Mouse (Mus musculus): Measurements from ENCODE around the gene Ptgs1. TPM values are rescaled to one million over a fixed set of nuclear protein-coding genes. Genes with fewer than 3 reads are reported as not detected.
A peak's percentile ranks its signal among the peaks of the same experiment; 100 is the strongest.

The Ptgs1 gene
- polyA plus RNA-seq, 1 experiment from 2014 or later, result 116 TPM

DNA sequence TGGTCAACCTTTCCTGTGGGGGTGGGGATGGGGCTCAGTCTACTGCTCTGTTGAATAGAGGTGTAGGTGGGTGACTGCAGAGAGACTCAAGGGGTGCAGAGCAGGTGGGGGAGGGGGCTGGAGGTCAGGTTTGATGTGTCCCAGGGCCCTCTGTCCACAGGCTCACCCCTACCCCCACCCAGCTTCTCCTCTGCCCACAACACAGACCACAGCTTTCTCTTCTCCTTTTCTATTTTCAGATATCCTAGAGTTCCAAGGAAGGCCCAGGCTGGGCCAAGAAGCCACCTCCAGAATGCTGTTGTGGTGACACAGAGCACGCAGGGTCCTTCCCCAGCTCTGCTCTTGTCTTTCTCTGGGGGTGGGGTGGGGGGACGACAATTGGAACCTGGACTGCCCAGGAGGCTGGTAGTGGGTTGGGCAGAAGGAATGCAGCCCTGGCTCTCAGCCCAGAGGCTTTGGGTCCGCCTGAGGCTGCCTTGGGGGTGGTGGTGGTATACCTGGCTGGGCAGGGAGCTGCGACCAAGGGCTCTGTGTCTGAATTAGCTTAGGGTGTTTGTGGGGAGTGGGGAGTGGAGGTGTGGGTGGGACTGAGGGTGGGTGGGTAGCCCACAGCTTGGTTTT lies 13.2 kb upstream of the Ptgs1 start:
- H3K4me2 ChIP-seq (replicated peaks; ENCODE audit: low read depth, low read length), result 0 out of 2 replicates have a peak overlapping the region, but pooled peaks have one; percentile 22
- H3K36me3 ChIP-seq (ENCODE audit: insufficient read depth, low read length), result no peaks in the 10 kb centered on the region
- no peak overlapping the region for H3K9ac ChIP-seq (replicated peaks; ENCODE audit: low read depth)
- no peak overlapping the region for H3K4me3 ChIP-seq (ENCODE audit: low read depth, low read length)
- DNase-seq (ENCODE audit: low spot score), result peak; percentile 73
- TF ChIP-seq CTCF (IDR thresholded peaks at IDR 0.05) (no peak), EP300 (IDR thresholded peaks at IDR 0.05) (no peak)
- H3K9me3 ChIP-seq (ENCODE audit: low read length), result no peaks in the 10 kb centered on the region
- ATAC-seq, result peak; percentile 75
- H3K4me1 ChIP-seq (ENCODE audit: insufficient read depth, low read depth, low read length), result peaks cover 16% of the 10 kb centered on the region; the same call in 1 of the 2 replicates
- 31% methylated on average over 4 of the region's 4 CpGs for WGBS
- peak overlapping the region; percentile 80 for H3K27ac ChIP-seq (ENCODE audit: low read length)
- no peaks in the 10 kb centered on the region for H3K27me3 ChIP-seq (replicated peaks; ENCODE audit: insufficient read depth, low read length)

DNA sequence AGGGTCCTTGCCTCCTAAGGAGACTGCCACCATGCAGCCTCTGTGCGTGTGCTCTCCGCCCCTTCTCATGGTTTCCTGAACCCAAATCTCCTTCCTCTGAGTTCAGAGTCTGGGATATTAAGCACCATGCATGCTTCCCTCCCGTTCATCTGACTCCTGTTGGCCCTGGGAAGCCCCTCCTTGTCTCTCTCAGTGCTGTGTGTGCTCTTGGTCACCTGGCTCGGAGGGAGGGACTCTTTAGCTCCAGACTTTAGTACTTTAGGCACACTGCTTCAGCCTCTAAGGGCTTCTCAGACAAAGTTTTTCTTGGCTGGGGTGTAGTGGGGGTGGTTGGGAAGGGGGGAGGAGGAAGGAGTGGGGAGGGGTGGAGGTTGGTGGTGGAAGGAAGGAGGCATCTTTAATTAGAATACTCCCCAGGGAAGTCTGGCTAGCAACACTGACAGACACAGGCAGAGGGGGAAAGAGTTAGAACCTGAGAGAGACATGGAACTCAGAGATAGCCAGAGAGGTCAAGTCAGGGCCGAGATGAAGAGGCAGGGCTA lies 12.5 kb upstream of the Ptgs1 start:
- Histone ChIP-seq H3K4me3 (ENCODE audit: low read depth, low read length) (no peak overlapping the region), H3K27me3 (replicated peaks; ENCODE audit: insufficient read depth, low read length) (no peaks in the 10 kb centered on the region), H3K4me1 (ENCODE audit: insufficient read depth, low read depth, low read length) (peaks cover 16% of the 10 kb centered on the region; the same call in 1 of the 2 replicates), H3K4me2 (replicated peaks; ENCODE audit: low read depth, low read length) (0 out of 2 replicates have a peak overlapping the region, but pooled peaks have one; percentile 22), H3K9ac (replicated peaks; ENCODE audit: low read depth) (no peak overlapping the region), H3K9me3 (ENCODE audit: low read length) (no peaks in the 10 kb centered on the region), H3K36me3 (ENCODE audit: insufficient read depth, low read length) (no peaks in the 10 kb centered on the region), H3K27ac (ENCODE audit: low read length) (peak overlapping the region; percentile 80)
- DNase-seq (ENCODE audit: low spot score) (peak; percentile 73), ATAC-seq (peak; percentile 63)
- WGBS, result 22% methylated on average over 5 of the region's 5 CpGs
- TF ChIP-seq EP300 (IDR thresholded peaks at IDR 0.05) (peak; percentile 26; the same call in 1 of the 2 replicates), CTCF (IDR thresholded peaks at IDR 0.05) (no peak)

- Histone ChIP-seq H3K27ac (ENCODE audit: low read length) (no peak overlapping the region), H3K36me3 (ENCODE audit: insufficient read depth, low read length) (no peaks in the 10 kb centered on the region), H3K9me3 (ENCODE audit: low read length) (no peaks in the 10 kb centered on the region), H3K9ac (replicated peaks; ENCODE audit: low read depth) (no peak overlapping the region), H3K4me2 (replicated peaks; ENCODE audit: low read depth, low read length) (no peak overlapping the region), H3K4me1 (ENCODE audit: insufficient read depth, low read depth, low read length) (peaks cover 10% of the 10 kb centered on the region; the same call in 1 of the 2 replicates), H3K4me3 (ENCODE audit: low read depth, low read length) (no peak overlapping the region), H3K27me3 (replicated peaks; ENCODE audit: insufficient read depth, low read length) (no peaks in the 10 kb centered on the region)
- no peak for ATAC-seq
- WGBS, result 85% methylated on average over 8 of the region's 8 CpGs
- no peak for DNase-seq (ENCODE audit: low spot score)
- TF ChIP-seq EP300 (IDR thresholded peaks at IDR 0.05), result no peak
- no peak for TF ChIP-seq CTCF (IDR thresholded peaks at IDR 0.05)
Observed at GRCm38 (mm10) chr2:36220106-36220505, 10.1 kb upstream of the Ptgs1 start.

DNA sequence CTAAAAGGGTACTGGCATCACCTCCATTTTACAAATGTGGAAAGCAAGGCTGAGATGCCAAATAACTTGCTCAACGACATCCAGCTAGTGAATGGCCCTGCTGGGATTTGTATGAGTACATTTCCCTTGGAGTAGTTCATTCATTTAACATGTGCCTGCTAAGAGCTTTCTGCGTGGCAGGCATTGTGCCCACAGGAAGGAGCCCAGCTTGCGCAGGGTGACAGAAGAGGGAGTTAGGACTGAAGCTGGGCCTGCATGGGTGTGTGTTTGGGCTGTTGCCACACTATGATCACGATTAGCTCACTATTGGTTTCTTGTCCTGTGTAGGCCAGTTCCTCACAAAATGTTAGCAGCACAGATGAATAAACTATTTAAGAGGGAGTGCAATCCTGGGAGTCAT lies 9.3 kb upstream of the Ptgs1 start:
- Histone ChIP-seq H3K4me2 (replicated peaks; ENCODE audit: low read depth, low read length) (no peak overlapping the region), H3K9me3 (ENCODE audit: low read length) (no peaks in the 10 kb centered on the region), H3K36me3 (ENCODE audit: insufficient read depth, low read length) (no peaks in the 10 kb centered on the region), H3K4me1 (ENCODE audit: insufficient read depth, low read depth, low read length) (peaks cover 10% of the 10 kb centered on the region; the same call in 1 of the 2 replicates), H3K27me3 (replicated peaks; ENCODE audit: insufficient read depth, low read length) (no peaks in the 10 kb centered on the region), H3K4me3 (ENCODE audit: low read depth, low read length) (no peak overlapping the region), H3K9ac (replicated peaks; ENCODE audit: low read depth) (no peak overlapping the region), H3K27ac (ENCODE audit: low read length) (no peak overlapping the region)
- no peak for ATAC-seq
- peak; percentile 46 for DNase-seq (ENCODE audit: low spot score)
- TF ChIP-seq CTCF (IDR thresholded peaks at IDR 0.05) (no peak), EP300 (IDR thresholded peaks at IDR 0.05) (no peak)
- WGBS, result 43% methylated on average over 4 of the region's 4 CpGs

DNA sequence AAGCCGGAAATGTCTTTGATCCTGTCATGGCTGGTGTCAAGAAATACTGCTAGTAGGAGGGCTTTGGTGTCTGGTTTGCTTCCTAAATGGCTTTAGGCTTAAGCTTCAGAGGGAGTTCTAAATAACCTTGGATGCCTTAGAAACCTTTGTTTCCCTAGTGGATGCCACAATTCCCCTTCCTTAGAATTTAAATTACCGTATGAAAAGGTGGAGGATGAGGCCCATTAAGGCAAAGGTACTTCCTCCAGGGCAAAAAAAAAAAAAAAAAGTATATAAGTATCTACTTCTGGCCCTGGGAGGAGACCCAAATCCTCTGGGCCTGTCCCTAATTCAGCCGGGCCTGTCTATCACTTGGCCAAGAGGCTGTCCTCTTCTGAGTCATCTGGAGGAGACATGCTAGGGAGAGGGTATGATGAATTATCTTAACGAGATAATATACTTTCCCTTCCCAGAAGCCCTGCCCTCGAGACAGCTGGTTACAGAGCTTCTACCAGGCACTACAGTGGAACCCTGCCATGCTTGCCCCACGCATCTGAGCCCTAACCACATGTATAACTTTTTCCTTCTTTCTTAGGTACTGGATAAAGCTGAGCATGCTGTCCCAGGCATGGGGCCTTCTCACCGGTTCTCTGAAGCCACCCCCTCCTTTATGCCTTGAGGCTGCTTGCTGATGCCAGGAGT lies 7.9 kb upstream of the Ptgs1 start:
- Histone ChIP-seq H3K9me3 (ENCODE audit: low read length) (no peaks in the 10 kb centered on the region), H3K36me3 (ENCODE audit: insufficient read depth, low read length) (no peaks in the 10 kb centered on the region), H3K27me3 (replicated peaks; ENCODE audit: insufficient read depth, low read length) (no peaks in the 10 kb centered on the region), H3K27ac (ENCODE audit: low read length) (no peak overlapping the region), H3K4me2 (replicated peaks; ENCODE audit: low read depth, low read length) (no peak overlapping the region), H3K4me1 (ENCODE audit: insufficient read depth, low read depth, low read length) (peaks cover 4% of the 10 kb centered on the region; the same call in 1 of the 2 replicates), H3K4me3 (ENCODE audit: low read depth, low read length) (no peak overlapping the region), H3K9ac (replicated peaks; ENCODE audit: low read depth) (no peak overlapping the region)
- TF ChIP-seq CTCF (IDR thresholded peaks at IDR 0.05) (no peak), EP300 (IDR thresholded peaks at IDR 0.05) (no peak)
- WGBS, result 65% methylated on average over 7 of the region's 7 CpGs
- ATAC-seq (no peak), DNase-seq (ENCODE audit: low spot score) (no peak)

DNA sequence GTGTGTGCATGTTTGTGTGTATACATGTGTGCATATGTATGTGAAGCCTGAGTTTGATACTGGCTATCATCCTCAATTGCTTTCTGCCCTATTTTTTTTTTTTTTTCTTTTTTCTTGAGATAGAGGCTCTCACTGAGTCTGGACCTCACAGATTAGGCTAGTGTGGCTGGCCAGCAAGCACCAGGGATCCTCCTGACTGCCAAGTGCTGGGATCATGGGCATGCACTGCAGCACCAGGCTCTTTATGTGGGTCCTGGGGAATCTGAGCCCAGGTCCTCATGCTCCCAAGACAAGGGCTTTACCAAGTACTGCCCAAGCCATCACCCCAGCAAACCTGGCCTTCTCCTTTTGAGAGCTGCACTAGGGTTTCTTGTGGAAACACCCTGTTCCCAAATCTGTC lies 6.8 kb upstream of the Ptgs1 start:
- peak overlapping the region; percentile 16; the same call in 1 of the 2 replicates for H3K27ac ChIP-seq (ENCODE audit: low read length)
- no peak overlapping the region for H3K4me2 ChIP-seq (replicated peaks; ENCODE audit: low read depth, low read length)
- DNase-seq (ENCODE audit: low spot score), result no peak
- H3K4me3 ChIP-seq (ENCODE audit: low read depth, low read length), result no peak overlapping the region
- no peaks in the 10 kb centered on the region for H3K4me1 ChIP-seq (ENCODE audit: insufficient read depth, low read depth, low read length)
- H3K9ac ChIP-seq (replicated peaks; ENCODE audit: low read depth), result no peak overlapping the region
- ATAC-seq, result no peak
- no peak for TF ChIP-seq EP300 (IDR thresholded peaks at IDR 0.05)
- TF ChIP-seq CTCF (IDR thresholded peaks at IDR 0.05), result no peak
- H3K27me3 ChIP-seq (replicated peaks; ENCODE audit: insufficient read depth, low read length), result no peaks in the 10 kb centered on the region
- H3K9me3 ChIP-seq (ENCODE audit: low read length), result no peaks in the 10 kb centered on the region
- H3K36me3 ChIP-seq (ENCODE audit: insufficient read depth, low read length), result no peaks in the 10 kb centered on the region
